Mouse (Mus musculus) bone marrow macrophage, adult 2 months (primary cell): ENCODE results near the gene Cdh4. TPM values are rescaled to one million over a fixed set of nuclear protein-coding genes. Genes with fewer than 3 reads are reported as not detected.

Experiments
- H3K27ac ChIP-seq: 2 replicates; pipeline ENCODE4 v1.5.1; 2012; ENCODE audit warnings: low read depth, low read length; ENCODE audit not compliant: insufficient read depth
- H3K4me1 ChIP-seq: 2 replicates; pipeline ENCODE4 v1.6.1; 2012; ENCODE audit warnings: low read length; ENCODE audit not compliant: control insufficient read depth, insufficient read depth
- H3K4me3 ChIP-seq: 2 replicates; pipeline ENCODE4 v1.5.1; 2012; ENCODE audit warnings: mild to moderate bottlenecking, low read length, moderate library complexity; ENCODE audit not compliant: insufficient read depth
- CTCF ChIP-seq: IDR thresholded peaks from 2 replicates; pipeline ENCODE4 v1.5.1; 2012; ENCODE audit warnings: low read depth, mild to moderate bottlenecking, low read length, moderate library complexity
- POLR2A ChIP-seq: IDR thresholded peaks from 2 replicates; pipeline ENCODE4 v1.6.1; 2012; ENCODE audit warnings: mild to moderate bottlenecking, low read depth, low read length, borderline replicate concordance
- polyA plus RNA-seq: library from polyadenylated mRNA; stranded (reverse); fragments of >200 nt; gene quantifications from 2 replicates; pipeline ENCODE4 v1.2.4, GENCODE M21; 2012; ENCODE audit not compliant: missing spikeins, insufficient read depth, insufficient read length

The Cdh4 gene
- polyA plus RNA-seq, 1 experiment: not detected

- no peak for TF ChIP-seq POLR2A
- no peak for TF ChIP-seq CTCF
- no peak overlapping the region for H3K4me3 ChIP-seq
- no peaks in the 10 kb centered on the region for H3K4me1 ChIP-seq
- no peak overlapping the region for H3K27ac ChIP-seq
Observed at GRCm38 (mm10) chr2:179537800-179538450, 95.7 kb downstream of the Cdh4 start.

DNA sequence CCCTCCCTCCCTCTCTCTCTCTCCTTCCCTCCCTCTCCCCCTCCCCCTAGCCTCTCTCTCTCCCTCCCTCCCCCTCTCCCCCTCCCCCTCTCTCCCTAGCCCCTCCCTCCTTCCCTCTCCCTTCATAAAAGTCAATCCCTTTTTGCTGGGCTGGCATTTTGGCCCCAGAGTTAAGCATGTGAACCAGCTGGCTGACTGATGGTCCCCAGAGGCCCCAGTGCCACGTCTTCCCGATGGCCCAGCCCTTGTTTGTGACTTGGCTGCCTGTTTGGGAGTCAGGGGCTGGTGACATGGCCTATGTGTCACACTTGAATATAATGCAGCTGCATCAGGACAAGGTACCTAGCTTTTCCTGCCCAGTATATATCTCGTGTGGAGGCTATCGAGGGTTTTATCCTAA, 96.3 kb downstream of the Cdh4 start:
- H3K4me1 ChIP-seq: no peaks in the 10 kb centered on the region
- H3K4me3 ChIP-seq: no peak overlapping the region
- no peak for TF ChIP-seq CTCF
- TF ChIP-seq POLR2A: no peak
- H3K27ac ChIP-seq: no peak overlapping the region

DNA sequence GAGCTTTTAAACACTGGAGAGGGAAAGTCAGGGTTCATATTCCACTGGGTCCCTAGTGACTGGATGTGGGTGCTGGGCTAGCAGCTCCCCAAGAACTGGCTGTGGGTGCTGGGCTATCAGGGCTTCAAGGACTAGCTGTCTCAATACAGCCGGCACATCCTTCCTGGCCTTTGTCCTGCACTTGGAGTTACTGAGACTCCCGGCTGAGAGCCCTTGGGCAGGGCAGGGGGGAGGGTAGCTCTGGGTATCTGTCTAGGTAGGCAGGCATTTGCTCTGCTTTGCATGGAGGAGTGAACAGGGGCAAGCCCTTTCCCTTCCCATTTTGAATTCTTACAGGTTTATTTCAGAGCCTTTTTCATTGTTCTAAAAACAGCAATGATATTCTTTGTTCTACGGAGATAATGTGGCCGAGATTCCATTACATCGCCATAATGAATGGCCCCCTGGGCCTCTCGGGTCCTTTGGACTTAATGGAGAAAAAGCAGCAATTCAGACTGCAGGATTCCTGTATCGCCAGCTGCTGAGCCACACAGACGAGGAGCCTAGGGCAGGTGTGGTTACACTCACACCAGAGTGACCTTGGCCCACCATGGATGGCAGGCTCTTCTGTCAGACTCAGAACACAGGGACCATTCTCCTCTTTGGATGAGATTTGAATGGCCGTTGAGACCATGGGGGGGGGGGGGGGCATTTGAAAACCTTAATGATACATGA, 97.5 kb downstream of the Cdh4 start:
- Histone ChIP-seq H3K4me3 (no peak overlapping the region), H3K27ac (no peak overlapping the region), H3K4me1 (no peaks in the 10 kb centered on the region)
- TF ChIP-seq POLR2A (no peak), CTCF (no peak)

DNA sequence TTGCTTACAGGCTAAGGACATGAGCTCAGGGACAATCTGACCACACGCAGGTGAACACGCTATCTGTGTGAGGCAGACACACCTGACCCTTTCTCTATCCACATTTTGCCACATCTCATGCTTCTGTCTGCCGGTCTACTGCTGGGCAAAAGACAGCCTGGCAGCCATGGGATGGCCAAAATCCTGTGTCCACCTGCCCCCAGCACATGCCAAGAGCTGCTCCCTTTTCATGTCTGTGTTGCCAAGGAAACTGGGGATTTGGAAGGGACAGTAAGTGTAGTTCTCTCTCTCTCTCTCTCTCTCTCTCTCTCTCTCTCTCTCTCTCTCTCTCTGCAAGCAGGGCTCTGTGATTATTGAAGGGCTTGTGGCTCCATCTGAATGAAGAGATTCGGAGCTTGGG, 98.9 kb downstream of the Cdh4 start:
- no peak for TF ChIP-seq CTCF
- no peak for TF ChIP-seq POLR2A
- no peak overlapping the region for H3K27ac ChIP-seq
- H3K4me1 ChIP-seq: no peaks in the 10 kb centered on the region
- no peak overlapping the region for H3K4me3 ChIP-seq

- no peaks in the 10 kb centered on the region for H3K4me1 ChIP-seq
- TF ChIP-seq CTCF (no peak), POLR2A (no peak)
- H3K4me3 ChIP-seq: no peak overlapping the region
- H3K27ac ChIP-seq: no peak overlapping the region
Observed at GRCm38 (mm10) chr2:179547627-179548026, 105.4 kb downstream of the Cdh4 start.

DNA sequence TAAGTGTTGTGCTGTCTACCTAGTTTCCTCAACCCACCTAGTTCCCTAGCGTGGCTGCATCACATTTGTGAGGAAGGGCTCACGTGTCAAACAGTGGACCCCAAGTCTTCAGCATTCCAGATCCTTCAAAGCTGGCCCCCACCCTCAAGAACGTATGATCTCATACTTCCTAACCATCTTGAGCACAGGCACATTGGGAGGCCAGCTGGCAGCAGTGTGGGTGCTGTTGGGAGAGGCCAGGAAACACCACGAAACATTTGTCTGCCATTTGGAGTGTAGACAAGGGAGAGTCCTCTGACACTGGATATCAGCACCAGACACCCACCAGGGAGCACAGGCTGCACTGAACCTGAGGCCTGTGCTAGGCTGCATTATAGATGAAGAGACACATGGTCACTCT, 113.7 kb downstream of the Cdh4 start:
- no peaks in the 10 kb centered on the region for H3K4me1 ChIP-seq
- no peak overlapping the region for H3K4me3 ChIP-seq
- no peak overlapping the region for H3K27ac ChIP-seq
- TF ChIP-seq CTCF (no peak), POLR2A (no peak)

DNA sequence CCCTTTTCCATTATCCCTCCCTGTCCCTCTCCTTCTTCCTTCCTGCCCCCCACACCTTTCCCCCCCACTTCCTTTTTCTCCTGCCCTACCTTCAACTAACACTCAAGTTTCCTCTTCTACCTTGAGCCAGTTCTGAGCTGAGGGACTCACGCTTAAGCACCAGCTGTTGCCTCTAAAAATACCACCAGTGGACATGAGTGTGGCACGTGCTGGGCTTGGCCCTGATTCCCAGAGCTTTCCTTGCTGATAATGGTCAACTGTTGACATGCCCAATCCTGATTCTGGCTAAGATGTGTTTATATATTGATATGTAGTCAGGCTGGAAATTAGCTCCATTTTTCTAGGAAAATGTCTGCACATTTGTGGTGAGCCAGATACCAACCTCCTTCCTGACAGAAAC, 120.1 kb downstream of the Cdh4 start:
- no peak for TF ChIP-seq CTCF
- TF ChIP-seq POLR2A: no peak
- no peak overlapping the region for H3K4me3 ChIP-seq
- no peak overlapping the region for H3K27ac ChIP-seq
- H3K4me1 ChIP-seq: no peaks in the 10 kb centered on the region

- Histone ChIP-seq H3K4me3 (no peak overlapping the region), H3K27ac (no peak overlapping the region), H3K4me1 (no peaks in the 10 kb centered on the region)
- no peak for TF ChIP-seq POLR2A
- TF ChIP-seq CTCF: no peak
Observed at GRCm38 (mm10) chr2:179565611-179566010, 123.4 kb downstream of the Cdh4 start.

- Histone ChIP-seq H3K4me1 (no peaks in the 10 kb centered on the region), H3K27ac (no peak overlapping the region), H3K4me3 (no peak overlapping the region)
- no peak for TF ChIP-seq POLR2A
- TF ChIP-seq CTCF: no peak
Observed at GRCm38 (mm10) chr2:179567886-179568285, 125.7 kb downstream of the Cdh4 start.

- Histone ChIP-seq H3K4me3 (no peak overlapping the region), H3K27ac (no peak overlapping the region), H3K4me1 (no peaks in the 10 kb centered on the region)
- no peak for TF ChIP-seq POLR2A
- TF ChIP-seq CTCF: no peak
Observed at GRCm38 (mm10) chr2:179569171-179569570, 126.9 kb downstream of the Cdh4 start.

DNA sequence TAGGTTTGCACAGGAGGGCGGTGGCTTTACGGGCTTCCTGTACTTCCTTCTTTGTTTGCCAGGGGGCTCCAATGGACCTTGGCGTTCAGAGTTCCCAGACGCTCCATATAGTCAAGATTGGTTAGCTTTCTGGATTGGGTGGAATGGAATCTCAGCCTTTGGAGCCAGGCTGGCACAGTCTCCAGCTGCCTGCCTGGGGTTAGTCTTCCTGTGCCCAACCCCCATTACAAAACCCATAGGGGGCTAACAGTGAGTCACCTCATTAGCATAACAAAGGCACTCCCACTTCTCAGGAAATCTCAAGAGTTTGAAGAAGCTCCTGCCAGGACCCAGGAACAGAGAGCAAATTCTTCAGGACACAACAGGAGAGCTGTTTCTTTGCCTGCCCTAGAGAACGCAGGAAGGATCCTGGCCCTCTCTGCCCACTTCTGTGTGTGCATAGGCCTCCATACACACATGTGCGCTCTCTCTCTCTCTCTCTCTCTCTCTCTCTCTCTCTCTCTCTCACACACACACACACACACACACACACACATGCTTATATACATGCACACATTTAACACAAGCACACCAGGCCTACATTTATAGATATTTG, 129.0 kb downstream of the Cdh4 start:
- no peak overlapping the region for H3K4me3 ChIP-seq
- no peaks in the 10 kb centered on the region for H3K4me1 ChIP-seq
- no peak overlapping the region for H3K27ac ChIP-seq
- no peak for TF ChIP-seq POLR2A
- TF ChIP-seq CTCF: no peak
